Mouse (Mus musculus): ENCODE data around the gene Pank2.

DNA sequence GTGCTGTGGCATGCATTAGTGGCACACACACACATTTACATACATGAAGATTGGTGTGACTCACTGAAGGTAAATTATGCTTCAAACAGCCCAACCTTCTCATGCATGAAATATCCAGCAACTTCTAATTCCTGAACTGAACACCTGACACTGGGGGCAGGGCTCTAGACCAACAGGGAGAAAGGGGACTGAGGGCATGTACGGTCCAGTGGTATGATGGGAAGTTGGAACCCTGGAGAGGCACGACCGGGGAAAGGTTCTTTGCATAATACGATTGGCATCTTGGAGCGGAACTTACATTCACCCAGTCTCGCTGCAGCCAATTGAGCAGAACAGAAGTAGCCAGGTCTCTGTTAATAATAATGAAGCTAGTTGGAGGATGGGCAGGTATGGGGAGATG lies 37.1 kb upstream of the Pank2 start:
- TF ChIP-seq CTCF (IDR thresholded peaks at IDR 0.05; ENCODE audit: borderline replicate concordance, extremely low read depth, insufficient read depth, insufficient read length): no peak
- TF ChIP-seq POLR2A (IDR thresholded peaks at IDR 0.05; ENCODE audit: borderline replicate concordance, extremely low read depth, insufficient read depth, insufficient read length, poor library complexity, severe bottlenecking): no peak

Data from brain, embryonic 14.5 days (tissue).